Mouse (Mus musculus) urinary bladder, postnatal 10 days (tissue): ENCODE data around the gene Cbx8.
A peak's percentile ranks its signal among the peaks of the same experiment; 100 is the strongest.

Experiments used
- DNase-seq: peaks from one replicate; pipeline ENCODE4 v3.0.0; 2022; ENCODE audit warnings: low spot score

Gene Cbx8

DNA sequence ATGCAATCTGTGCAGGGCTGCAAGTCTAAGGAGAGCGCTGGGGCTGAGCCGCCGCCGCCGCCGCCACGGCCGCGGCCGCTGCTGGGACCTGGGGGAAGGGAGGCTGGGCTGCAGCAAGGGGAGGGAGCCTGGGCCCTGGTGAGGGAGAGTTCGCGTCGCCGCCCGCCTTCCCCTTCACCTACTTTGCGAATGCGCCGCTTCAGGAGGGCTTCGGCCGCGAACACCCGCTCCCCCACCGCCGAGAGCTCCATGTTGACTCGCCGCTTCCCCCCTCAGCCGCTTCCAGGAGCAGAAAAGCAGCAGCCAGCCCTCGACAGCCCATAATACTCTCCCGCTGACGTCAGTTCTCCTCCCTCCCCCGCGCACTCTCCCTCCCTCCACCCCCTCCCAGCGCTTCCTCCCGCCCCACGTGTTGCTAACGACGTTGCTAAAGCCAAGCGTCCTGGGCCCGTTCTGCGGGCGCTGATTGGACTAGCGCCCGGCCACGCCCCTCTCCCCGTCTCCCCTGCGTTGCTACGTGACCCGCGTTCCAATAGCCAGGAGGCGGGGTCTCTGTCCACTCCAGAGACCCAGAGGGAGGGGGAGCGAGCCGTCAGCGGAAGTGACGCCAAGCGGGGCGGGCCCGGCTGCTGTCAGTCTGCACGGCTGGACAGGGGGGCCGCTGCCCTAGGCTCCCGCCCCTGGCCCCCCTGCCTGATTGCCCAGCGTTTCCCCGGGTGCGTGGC lies at the start of gene Cbx8:
Gene Cbx8, minus strand, starts transcription at position 370 of the 725 bp plus-strand sequence.
- DNase-seq = peak; percentile 96

- no peak for DNase-seq
Measured at GRCm38 (mm10) chr11:119090076-119090960, 49.5 kb upstream of the Cbx8 start.

- no peak for DNase-seq
Measured at GRCm38 (mm10) chr11:119089235-119090075, 48.7 kb upstream of the Cbx8 start.

DNA sequence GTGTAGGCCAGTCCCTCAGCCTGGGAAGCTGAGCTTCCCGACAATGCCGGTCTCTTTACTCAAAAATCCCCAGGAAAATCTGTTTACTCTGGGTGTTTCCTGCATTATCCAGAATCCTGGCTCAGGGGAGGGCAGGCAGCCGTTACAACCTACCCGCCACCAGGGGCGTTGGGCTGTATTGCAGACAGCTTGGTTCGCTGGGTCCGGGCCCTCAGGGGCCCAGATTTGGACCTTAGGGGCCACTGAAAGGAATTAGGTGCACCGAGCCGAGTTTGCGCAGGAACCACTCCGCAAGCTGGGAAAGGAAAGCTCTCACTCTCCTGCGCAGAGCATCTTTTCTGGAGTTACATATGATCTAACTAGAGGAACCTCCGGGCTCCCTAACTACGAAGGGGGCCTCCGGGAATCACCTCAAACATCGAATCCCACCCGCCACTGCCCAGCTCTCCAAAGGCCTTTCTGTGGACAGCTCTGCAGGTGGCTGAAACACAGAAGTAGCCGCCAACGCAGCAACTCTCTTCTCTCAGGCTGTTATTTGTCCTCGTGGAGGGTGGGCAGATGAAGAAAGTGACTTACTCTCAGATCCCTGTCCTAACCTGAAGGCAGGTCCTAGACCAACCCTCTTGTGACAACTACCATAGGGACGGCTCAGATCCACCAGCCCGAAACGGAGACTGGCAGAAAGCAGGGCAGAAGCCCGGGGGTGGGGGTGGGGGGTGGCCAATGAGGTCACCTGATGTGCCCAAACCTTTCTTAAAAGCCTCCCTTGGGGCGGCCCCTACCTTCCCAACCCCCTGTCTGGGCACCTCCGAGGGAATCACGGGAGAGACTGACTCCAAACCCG lies 47.8 kb upstream of the Cbx8 start:
- no peak for DNase-seq

- DNase-seq = no peak
Measured at GRCm38 (mm10) chr11:119087301-119088082, 46.7 kb upstream of the Cbx8 start.

DNA sequence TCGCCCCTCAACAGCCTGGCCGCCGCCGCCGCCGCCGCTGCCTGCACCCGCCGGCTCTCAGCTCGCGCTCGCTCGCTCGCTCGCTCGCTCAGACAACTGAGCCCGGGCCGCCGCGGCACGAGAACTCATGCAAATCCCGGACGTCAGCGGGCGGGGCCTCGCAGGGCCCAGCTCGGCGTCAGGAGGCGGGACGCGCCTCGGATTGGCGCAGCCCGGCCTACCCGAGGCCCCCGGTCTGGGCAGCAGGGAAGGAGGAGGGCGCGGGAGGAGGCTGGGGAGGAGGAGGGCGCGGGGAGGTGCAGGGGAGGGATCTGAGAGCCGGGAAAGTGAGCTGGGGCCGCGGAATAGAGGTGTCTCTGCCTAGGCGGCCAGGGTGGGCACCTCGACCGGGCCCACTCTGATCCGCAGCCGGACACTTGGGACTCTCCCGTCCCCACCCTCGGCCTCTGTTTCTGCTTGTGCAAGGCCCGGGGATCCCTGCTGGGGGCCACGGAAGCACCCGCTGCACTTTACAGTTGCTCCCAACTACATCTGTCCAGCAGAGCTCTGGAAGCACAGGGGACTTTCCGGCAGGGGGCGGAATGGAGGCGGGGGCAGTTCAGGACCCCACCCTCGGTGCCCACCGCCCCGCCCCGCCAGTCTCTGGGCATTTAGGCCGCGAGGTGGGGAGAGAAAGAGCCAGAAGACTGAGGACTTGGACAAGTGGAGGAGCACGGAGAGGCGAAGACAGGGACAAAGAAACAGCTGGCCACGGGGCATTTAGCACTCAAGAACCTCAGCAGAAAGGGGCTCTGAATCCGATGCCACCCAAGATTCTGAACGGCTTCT lies 45.6 kb upstream of the Cbx8 start, which contains the start of gene Cbx4:
Gene Cbx4, minus strand, starts transcription at position 78 of the 828 bp plus-strand sequence.
- peak; percentile 77 for DNase-seq

GRCm38 (mm10) chr11:119085279-119086062 lies 44.7 kb upstream of the Cbx8 start:
- no peak for DNase-seq

DNA sequence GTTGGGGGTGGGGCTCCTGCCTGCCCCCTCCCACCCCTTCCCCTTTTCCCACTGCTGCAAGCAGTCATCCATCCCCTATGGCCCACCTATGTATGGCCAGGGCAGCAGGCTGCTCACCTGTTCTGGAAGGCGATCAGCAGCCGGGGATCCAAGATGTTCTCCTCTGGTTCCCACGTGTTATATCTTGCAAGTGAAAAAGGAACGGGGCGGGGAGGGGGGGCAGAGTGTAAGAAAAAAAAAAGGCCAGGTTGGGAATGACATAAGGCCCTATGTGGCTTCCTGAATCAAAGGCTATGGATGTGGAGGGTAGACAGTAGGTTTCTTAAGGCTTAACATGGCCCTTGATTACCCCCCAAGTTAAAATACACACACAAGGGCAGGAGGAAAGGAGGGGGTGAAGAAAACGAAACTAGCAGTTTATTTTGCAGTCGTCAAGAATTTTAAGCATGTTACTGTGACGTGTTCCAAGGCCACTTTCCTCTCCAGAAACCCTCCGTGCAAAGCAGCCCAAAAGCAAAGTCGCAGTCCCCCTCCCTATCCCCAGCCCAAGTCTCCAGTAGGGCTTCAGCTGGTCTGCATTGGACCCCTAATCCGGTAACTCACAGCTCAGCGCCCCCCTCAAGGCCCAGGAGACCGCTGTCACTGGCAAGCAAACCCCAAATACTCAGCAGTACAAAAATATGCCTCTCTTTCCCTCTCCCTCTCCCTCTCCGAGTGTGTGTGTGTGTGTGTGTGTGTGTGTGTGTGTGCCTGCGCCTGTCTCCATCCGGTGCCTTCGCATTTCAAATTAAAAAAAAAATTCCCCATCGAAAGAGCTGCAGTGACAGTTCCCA lies 43.9 kb upstream of the Cbx8 start:
- DNase-seq = no peak

DNA sequence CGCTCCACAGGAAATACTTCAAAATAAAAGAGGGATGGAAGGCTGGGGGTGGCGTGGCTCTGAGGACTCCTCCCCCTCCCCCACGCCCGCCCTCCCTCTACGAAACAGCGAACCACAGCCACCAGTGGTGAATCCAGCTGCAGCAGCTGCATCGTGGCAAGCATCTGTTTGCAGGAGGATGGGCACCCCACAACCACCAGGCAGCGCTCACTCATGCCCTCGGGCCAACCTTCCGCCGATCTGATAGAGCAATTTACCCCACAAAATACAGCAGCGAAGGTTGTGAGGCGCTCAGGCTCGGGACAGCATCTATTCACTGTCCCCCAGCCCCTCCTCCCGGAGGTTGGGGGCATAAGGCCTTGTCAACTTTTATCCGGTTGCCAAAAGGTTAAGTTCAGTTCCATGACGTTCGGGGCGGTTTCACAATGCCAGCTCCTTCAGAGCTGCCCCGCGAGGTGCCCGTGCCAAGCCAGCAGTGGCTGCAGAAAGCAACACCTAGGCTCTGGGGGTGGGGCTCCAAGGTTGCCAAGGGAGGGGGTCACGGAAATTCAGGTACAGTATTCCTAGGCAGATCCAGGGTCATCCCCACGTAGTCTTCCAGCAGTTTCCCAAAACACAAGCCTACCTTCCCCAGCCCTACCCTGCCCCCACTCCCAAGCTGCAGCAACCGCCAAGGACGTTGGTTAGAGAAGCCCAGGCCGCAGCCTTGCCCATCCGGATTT lies 43.1 kb upstream of the Cbx8 start:
- DNase-seq = no peak

- DNase-seq = no peak
Measured at GRCm38 (mm10) chr11:119082638-119083599, 42.1 kb upstream of the Cbx8 start.

DNA sequence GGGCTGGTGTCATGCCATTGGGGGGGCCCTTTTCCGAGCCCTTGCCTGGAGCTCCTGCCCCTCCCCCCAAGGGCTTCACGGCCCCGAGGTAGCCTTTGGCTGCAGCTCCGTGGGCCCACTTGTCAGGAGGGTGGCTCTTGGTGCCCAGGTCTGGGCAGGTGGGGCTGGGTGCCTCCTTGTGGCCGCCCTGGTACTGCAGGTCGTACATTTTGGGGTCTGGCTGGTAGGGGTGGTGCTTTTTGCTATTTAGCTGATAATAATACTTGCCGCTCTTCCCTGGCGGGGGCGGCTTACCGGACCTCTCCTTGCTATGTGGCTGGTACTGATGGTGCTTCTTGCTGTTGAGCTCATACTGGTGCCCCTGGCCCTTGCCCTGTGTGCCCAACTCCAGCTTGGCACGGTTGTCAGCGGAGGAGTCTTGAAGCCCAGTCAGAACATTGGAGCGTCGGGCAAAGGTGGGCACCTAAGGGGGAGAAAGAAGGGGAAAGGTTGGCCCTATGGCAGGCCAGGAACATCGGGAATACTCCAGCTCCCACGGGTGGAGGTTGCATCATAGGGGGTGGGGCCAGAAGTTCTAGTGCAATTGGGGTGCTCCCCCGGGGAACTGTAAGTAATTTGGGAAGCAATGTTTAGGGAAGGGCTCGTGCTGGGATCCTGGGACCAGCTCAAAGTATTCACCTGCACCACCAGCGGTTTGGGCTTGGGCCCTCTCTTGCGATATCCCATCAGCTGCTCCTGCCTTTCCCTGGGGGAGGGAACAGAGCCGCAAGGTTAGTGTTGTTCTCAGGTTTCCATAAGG lies 41.3 kb upstream of the Cbx8 start:
- DNase-seq = no peak

- no peak for DNase-seq
Measured at GRCm38 (mm10) chr11:119081148-119081838, 40.5 kb upstream of the Cbx8 start.

DNA sequence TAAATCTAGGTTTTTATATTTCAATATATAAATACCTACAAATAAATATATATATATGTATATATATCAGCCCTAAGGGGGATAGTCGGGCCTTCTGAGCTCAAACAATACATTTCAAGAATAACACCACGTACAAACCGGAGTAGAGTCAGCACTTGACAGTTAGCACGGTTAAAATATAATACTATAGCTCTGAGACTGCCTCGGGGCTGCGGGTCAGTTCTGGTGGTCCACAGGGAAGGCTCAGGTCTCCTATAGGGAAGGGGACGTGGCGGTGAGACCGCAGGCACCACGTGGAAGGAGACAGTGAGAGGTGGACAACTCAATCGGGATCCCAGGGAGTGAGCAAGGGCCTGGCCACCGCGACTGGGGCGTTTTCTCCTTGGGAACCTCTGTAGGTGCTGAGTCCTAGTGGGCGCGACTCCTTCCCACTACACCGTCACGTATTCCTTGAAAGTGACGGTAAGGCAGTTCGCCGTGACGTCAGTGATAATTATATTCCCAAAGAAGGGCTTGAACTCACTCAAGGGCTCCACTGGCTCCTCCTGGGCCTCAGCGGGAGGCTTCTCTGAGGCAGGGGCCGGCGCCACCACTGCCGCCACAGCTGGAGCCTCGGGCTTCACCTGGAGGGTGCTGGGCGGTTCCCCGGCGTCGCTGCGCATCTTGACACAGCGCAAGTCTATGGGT lies 39.8 kb upstream of the Cbx8 start:
- no peak for DNase-seq

DNA sequence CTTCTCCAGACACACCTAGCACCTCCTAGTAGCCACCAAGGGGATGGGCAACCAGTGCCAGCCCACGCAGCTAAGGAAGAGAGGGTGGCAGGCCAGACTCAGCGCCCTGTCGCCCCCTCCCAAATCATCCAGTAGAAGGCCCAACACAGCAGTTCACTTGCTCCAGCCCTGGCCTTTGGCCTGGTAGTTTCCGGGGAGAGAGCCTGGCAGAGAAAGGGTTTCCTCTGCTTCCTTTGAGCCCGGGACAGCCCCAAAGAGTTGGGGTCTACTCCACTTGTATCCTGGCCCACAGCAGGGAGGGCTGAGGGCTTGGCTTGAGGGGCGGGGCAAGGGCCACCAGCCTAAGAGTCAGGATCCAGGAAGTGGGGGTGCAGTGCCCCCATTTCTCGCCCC lies 38.7 kb upstream of the Cbx8 start:
- DNase-seq = no peak
